Mouse (Mus musculus) hindbrain, postnatal 0 days (tissue): ENCODE results near the gene Pbp2. TPM values are rescaled to one million over a fixed set of nuclear protein-coding genes. Genes with fewer than 3 reads are reported as not detected.

Experiments used
- ATAC-seq: fragments of 200-750 bp; cut with Nextera tagmentation; 2 replicates; pipeline ENCODE4 v1.8.0; 2017; ENCODE audit warnings: mild to moderate bottlenecking, moderate TSS enrichment, moderate library complexity
- DNase-seq: peaks from one replicate; pipeline ENCODE4 v3.0.0-alpha.2; 2015; ENCODE audit warnings: low spot score
- H3K27ac ChIP-seq: fragments of 300-500 bp; sonication (generic); 2 replicates; pipeline ENCODE4 v1.5.1; 2014; ENCODE audit warnings: mild to moderate bottlenecking
- H3K27me3 ChIP-seq: fragments of 300-500 bp; sonication (generic); 2 replicates; pipeline ENCODE4 v1.6.1; 2014; ENCODE audit warnings: low read length, mixed read lengths; ENCODE audit not compliant: insufficient read depth
- H3K36me3 ChIP-seq: fragments of 300-500 bp; sonication (generic); 2 replicates; pipeline ENCODE4 v1.6.1; 2014; ENCODE audit warnings: low read length, mixed read lengths; ENCODE audit not compliant: insufficient read depth
- H3K4me1 ChIP-seq: fragments of 300-500 bp; sonication (generic); 2 replicates; pipeline ENCODE4 v1.6.1; 2014; ENCODE audit warnings: antibody characterized with exemption, low read length, mixed read lengths; ENCODE audit not compliant: insufficient read depth
- H3K4me2 ChIP-seq: fragments of 300-500 bp; sonication (generic); 2 replicates; pipeline ENCODE4 v1.6.1; 2014; ENCODE audit warnings: low read depth, mild to moderate bottlenecking, low read length, moderate library complexity, mixed read lengths
- H3K4me3 ChIP-seq: fragments of 300-500 bp; sonication (generic); 2 replicates; pipeline ENCODE4 v1.5.1; 2014; ENCODE audit warnings: low read length
- H3K9ac ChIP-seq: fragments of 300-500 bp; sonication (generic); replicated peaks from 2 replicates; pipeline ENCODE4 v1.6.1; 2014; ENCODE audit warnings: mild to moderate bottlenecking, low read length, moderate library complexity, mixed read lengths
- H3K9me3 ChIP-seq: fragments of 300-500 bp; sonication (generic); 2 replicates; pipeline ENCODE4 v1.6.1; 2016; ENCODE audit warnings: low read length, mixed read lengths
- CTCF ChIP-seq: IDR thresholded peaks from 2 replicates; pipeline ENCODE4 v1.5.1; 2016; ENCODE audit warnings: antibody characterized with exemption, control low read depth, low read depth
- WGBS: fragments of 180-500 bp; shearing (Covaris S2); extraction: QIAGEN DNeasy Blood & Tissue Kit; methylation state at CpG from one replicate; pipeline ENCODE4 v1.1.7; 2014; 5-methylcytosine and 5-hydroxymethylcytosine counted together
- polyA plus RNA-seq: library from polyadenylated mRNA; unstranded; fragments of >200 nt; fragmentation: Nextera tagmentation; extraction: Ambion mirVana; gene quantifications from 2 replicates; pipeline ENCODE4 v1.2.1, GENCODE M21; 2015
- total RNA-seq: library from RNA; depleted of rRNA; stranded (reverse); fragments of >200 nt; gene quantifications from 2 replicates; pipeline ENCODE4 v1.2.3, GENCODE M21; 2014

Pbp2 gene
- total and polyA plus RNA-seq, 2 experiments from 2014 or later, result 0.10 TPM; not detected in 1

- 74% methylated on average over 5 of the region's 5 CpGs for WGBS
- H3K4me1 ChIP-seq, result peaks cover 12% of the 10 kb centered on the region
- peak overlapping the region; percentile 37; the same call in 1 of the 2 replicates for H3K27ac ChIP-seq
- H3K9ac ChIP-seq, result no peak overlapping the region
- H3K9me3 ChIP-seq, result no peaks in the 10 kb centered on the region
- no peak overlapping the region for H3K4me3 ChIP-seq
- no peaks in the 10 kb centered on the region for H3K27me3 ChIP-seq
- TF ChIP-seq CTCF, result peak; percentile 3; the same call in 1 of the 2 replicates
- H3K36me3 ChIP-seq, result no peaks in the 10 kb centered on the region
- H3K4me2 ChIP-seq, result no peak overlapping the region
- DNase-seq (peak; percentile 38), ATAC-seq (peak; percentile 77)
These were observed 23.9 kb upstream of the Pbp2 start for GRCm38 (mm10) chr6:135333994-135334651.

GRCm38 (mm10) chr6:135332737-135333281, 22.6 kb upstream of the Pbp2 start:
- 15% methylated on average over 10 of the region's 10 CpGs for WGBS
- peak; percentile 37 for DNase-seq
- ATAC-seq, result peak; percentile 65; the same call in 1 of the 2 replicates
- H3K4me3 ChIP-seq, result no peak overlapping the region
- no peak for TF ChIP-seq CTCF
- no peak overlapping the region for H3K4me2 ChIP-seq
- no peak overlapping the region for H3K9ac ChIP-seq
- peak overlapping the region; percentile 16; the same call in 1 of the 2 replicates for H3K27ac ChIP-seq
- H3K4me1 ChIP-seq, result peaks cover 12% of the 10 kb centered on the region
- no peaks in the 10 kb centered on the region for H3K9me3 ChIP-seq
- no peaks in the 10 kb centered on the region for H3K27me3 ChIP-seq
- H3K36me3 ChIP-seq, result no peaks in the 10 kb centered on the region

GRCm38 (mm10) chr6:135331916-135332315, 21.7 kb upstream of the Pbp2 start:
- no peak overlapping the region for H3K4me2 ChIP-seq
- no peaks in the 10 kb centered on the region for H3K9me3 ChIP-seq
- H3K4me3 ChIP-seq, result no peak overlapping the region
- H3K27me3 ChIP-seq, result no peaks in the 10 kb centered on the region
- 0 out of 2 replicates have a peak, but pooled peaks have one; percentile 1 for TF ChIP-seq CTCF
- H3K36me3 ChIP-seq, result no peaks in the 10 kb centered on the region
- whole genome bisulfite sequencing, result 69% methylated on average over 4 of the region's 4 CpGs
- H3K4me1 ChIP-seq, result peaks cover 12% of the 10 kb centered on the region
- H3K9ac ChIP-seq, result no peak overlapping the region
- ATAC-seq, result no peak
- no peak for DNase-seq
- H3K27ac ChIP-seq, result no peak overlapping the region

GRCm38 (mm10) chr6:135326847-135327246, 16.6 kb upstream of the Pbp2 start:
- H3K9me3 ChIP-seq, result no peaks in the 10 kb centered on the region

GRCm38 (mm10) chr6:135324686-135325300, 14.6 kb upstream of the Pbp2 start:
- TF ChIP-seq CTCF, result no peak

More at GRCm38 (mm10) chr6:135326847-135327246, 16.6 kb upstream of the Pbp2 start:
- no peak overlapping the region for H3K27ac ChIP-seq
- H3K4me2 ChIP-seq, result no peak overlapping the region
- TF ChIP-seq CTCF, result no peak
- H3K4me3 ChIP-seq, result no peak overlapping the region
- H3K4me1 ChIP-seq, result peaks cover 4% of the 10 kb centered on the region; the same call in 1 of the 2 replicates
- no peaks in the 10 kb centered on the region for H3K27me3 ChIP-seq
- no peaks in the 10 kb centered on the region for H3K36me3 ChIP-seq
- no peak for ATAC-seq
- 89% methylated on average over 7 of the region's 7 CpGs for WGBS
- DNase-seq, result no peak
- H3K9ac ChIP-seq, result no peak overlapping the region

GRCm38 (mm10) chr6:135324111-135324510, 13.9 kb upstream of the Pbp2 start:
- TF ChIP-seq CTCF, result no peak
- Histone ChIP-seq H3K9ac (no peak overlapping the region), H3K4me2 (no peak overlapping the region), H3K36me3 (no peaks in the 10 kb centered on the region), H3K9me3 (no peaks in the 10 kb centered on the region), H3K27me3 (no peaks in the 10 kb centered on the region), H3K4me3 (no peak overlapping the region), H3K27ac (no peak overlapping the region), H3K4me1 (peaks cover 4% of the 10 kb centered on the region; the same call in 1 of the 2 replicates)
- ATAC-seq, result no peak
- 72% methylated on average over 3 of the region's 3 CpGs for WGBS
- no peak for DNase-seq

More at GRCm38 (mm10) chr6:135324686-135325300, 14.6 kb upstream of the Pbp2 start:
- no peak for ATAC-seq
- 77% methylated on average over 9 of the region's 9 CpGs for WGBS
- no peak for DNase-seq
- Histone ChIP-seq H3K4me1 (peaks cover 4% of the 10 kb centered on the region; the same call in 1 of the 2 replicates), H3K4me3 (no peak overlapping the region), H3K36me3 (no peaks in the 10 kb centered on the region), H3K9me3 (no peaks in the 10 kb centered on the region), H3K27ac (no peak overlapping the region), H3K9ac (no peak overlapping the region), H3K4me2 (no peak overlapping the region), H3K27me3 (no peaks in the 10 kb centered on the region)
